11 mouse cellular contexts compared by ENCODE assay signal in genomic region chr7:56120968-56121367, GRCm38 (mm10).
"Had no signal": no experiment of that assay in that cellular context is flagged by ENCODE, and none has a peak within 500 bp of the region (broad histone marks: within the 10 kb centered on the region; RNA-seq: fewer than 3 reads in every experiment).

No protein-coding gene starts in this region.

- DNase-seq: kidney, postnatal 10 days; left cerebral cortex, postnatal 4 days; lung, embryonic 14.5 days; right cerebral cortex, adult 18-20 months; right cerebral cortex, postnatal 14 days; right cerebral cortex, postnatal 4 days; thymus, adult 18-20 months; thymus, postnatal 36 days had no signal

- ATAC-seq: inflammation-experienced regulatory T-cells, adult 6 months; lung, postnatal 0 days; midbrain, embryonic 15.5 days had no signal
